In genomic region chr11:115779038-115779571, GRCm38 (mm10) we compare ENCODE assay signal across 8 mouse cellular contexts. TPM values are rescaled to one million over a fixed set of nuclear protein-coding genes. Genes with fewer than 3 reads are reported as not detected.
DNase-seq lines count a peak whose midpoint lies in the region; ATAC-seq and TF ChIP-seq lines count a peak whose summit lies in the region.

No protein-coding gene starts in this region.

- no peak overlapping the region for H3K4me3 ChIP-seq in cerebellum, adult 2 months (replicated peaks; ENCODE audit: insufficient read depth, low read depth, low read length)
- H3K4me3 ChIP-seq in embryonic facial prominence, embryonic 15.5 days (replicated peaks) = no peak overlapping the region
- H3K4me3 ChIP-seq in heart, embryonic 11.5 days (ENCODE audit: low read depth, low read length) = 0 out of 2 replicates have a peak overlapping the region, but pooled peaks have one; percentile 6
- no peak overlapping the region for H3K4me3 ChIP-seq in kidney, embryonic 14.5 days (ENCODE audit: low read length)
- peak overlapping the region; percentile 25; the same call in 1 of the 2 replicates for H3K4me3 ChIP-seq in liver, embryonic 11.5 days (ENCODE audit: low read depth, low read length)
- no peak overlapping the region for H3K4me3 ChIP-seq in stomach, embryonic 16.5 days (replicated peaks; ENCODE audit: low read length)

- no peak overlapping the region for H3K9ac ChIP-seq in embryonic facial prominence, embryonic 15.5 days
- peak overlapping the region; percentile 64 for H3K9ac ChIP-seq in heart, embryonic 11.5 days (ENCODE audit: low read depth, low read length)
- H3K9ac ChIP-seq in kidney, embryonic 14.5 days (ENCODE audit: low read depth, low read length) = no peak overlapping the region
- H3K9ac ChIP-seq in liver, embryonic 11.5 days (ENCODE audit: low read depth, low read length) = peak overlapping the region; percentile 65
- peak overlapping the region; percentile 34; the same call in 1 of the 2 replicates for H3K9ac ChIP-seq in stomach, embryonic 16.5 days (ENCODE audit: low read length)

- H3K27me3 ChIP-seq in cerebellum, adult 2 months (ENCODE audit: control insufficient read depth, insufficient read depth, low read length) = no peaks in the 10 kb centered on the region
- no peaks in the 10 kb centered on the region for H3K27me3 ChIP-seq in embryonic facial prominence, embryonic 15.5 days
- H3K27me3 ChIP-seq in heart, embryonic 11.5 days (ENCODE audit: control insufficient read depth, insufficient read depth, low read length) = no peaks in the 10 kb centered on the region
- no peaks in the 10 kb centered on the region for H3K27me3 ChIP-seq in kidney, embryonic 14.5 days (ENCODE audit: control insufficient read depth, insufficient read depth, low read length)
- H3K27me3 ChIP-seq in liver, embryonic 11.5 days (replicated peaks; ENCODE audit: control insufficient read depth, insufficient read depth, low read length) = no peaks in the 10 kb centered on the region
- H3K27me3 ChIP-seq in stomach, embryonic 16.5 days (ENCODE audit: control insufficient read depth, insufficient read depth, low read length) = no peaks in the 10 kb centered on the region

- no peak for TF ChIP-seq POLR2A in cerebellum, adult 2 months (IDR thresholded peaks at IDR 0.05; ENCODE audit: borderline replicate concordance, insufficient read depth, low read length)

- H3K27ac ChIP-seq in cerebellum, adult 2 months (ENCODE audit: insufficient read depth, low read length) = no peak overlapping the region; the same call in 1 of the 2 replicates
- H3K27ac ChIP-seq in embryonic facial prominence, embryonic 15.5 days (replicated peaks) = peak overlapping the region; percentile 77
- peak overlapping the region; percentile 91 for H3K27ac ChIP-seq in heart, embryonic 11.5 days (ENCODE audit: low read depth, low read length)
- peak overlapping the region; percentile 74 for H3K27ac ChIP-seq in kidney, embryonic 14.5 days (ENCODE audit: low read depth, low read length)
- H3K27ac ChIP-seq in liver, embryonic 11.5 days (ENCODE audit: low read depth, low read length) = peak overlapping the region; percentile 95
- H3K27ac ChIP-seq in stomach, embryonic 16.5 days (ENCODE audit: low read length) = peak overlapping the region; percentile 91

- peak; percentile 30 to 49 for DNase-seq in cerebellum, adult 2 months
- DNase-seq in liver, embryonic 11.5 days (ENCODE audit: low spot score) = peak; percentile 84
- DNase-seq in neural tube, embryonic 10.5 days (ENCODE audit: extremely low spot score, low spot score) = peak; percentile 62

- TF ChIP-seq CTCF in cerebellum, adult 2 months (IDR thresholded peaks at IDR 0.05; ENCODE audit: borderline replicate concordance, insufficient read depth, low read depth, low read length) = no peak

- H3K4me2 ChIP-seq in embryonic facial prominence, embryonic 15.5 days (replicated peaks) = no peak overlapping the region
- peak overlapping the region; percentile 56 for H3K4me2 ChIP-seq in heart, embryonic 11.5 days
- H3K4me2 ChIP-seq in kidney, embryonic 14.5 days (replicated peaks; ENCODE audit: low read depth, low read length) = peak overlapping the region; percentile 21; the same call in 1 of the 2 replicates
- peak overlapping the region; percentile 59 for H3K4me2 ChIP-seq in liver, embryonic 11.5 days
- peak overlapping the region; percentile 26 for H3K4me2 ChIP-seq in stomach, embryonic 16.5 days (ENCODE audit: low read depth, low read length)

- H3K4me1 ChIP-seq in cerebellum, adult 2 months (ENCODE audit: control insufficient read depth, insufficient read depth, low read length) = peaks cover 22% of the 10 kb centered on the region
- H3K4me1 ChIP-seq in embryonic facial prominence, embryonic 15.5 days = peaks cover 75% of the 10 kb centered on the region
- peaks cover 59% of the 10 kb centered on the region for H3K4me1 ChIP-seq in heart, embryonic 11.5 days (ENCODE audit: control insufficient read depth, insufficient read depth, low read length)
- peaks cover 58% of the 10 kb centered on the region for H3K4me1 ChIP-seq in kidney, embryonic 14.5 days (ENCODE audit: control insufficient read depth, insufficient read depth, low read length)
- peaks cover 45% of the 10 kb centered on the region for H3K4me1 ChIP-seq in liver, embryonic 11.5 days (replicated peaks; ENCODE audit: control insufficient read depth, insufficient read depth, low read length)
- H3K4me1 ChIP-seq in stomach, embryonic 16.5 days (ENCODE audit: control insufficient read depth, insufficient read depth, low read length) = peaks cover 60% of the 10 kb centered on the region

- 0 out of 2 replicates have a peak, but pooled peaks cover 3% of the 10 kb centered on the region for H3K36me3 ChIP-seq in embryonic facial prominence, embryonic 15.5 days
- no peaks in the 10 kb centered on the region for H3K36me3 ChIP-seq in heart, embryonic 11.5 days (ENCODE audit: control insufficient read depth, insufficient read depth, low read length)
- no peaks in the 10 kb centered on the region for H3K36me3 ChIP-seq in kidney, embryonic 14.5 days (ENCODE audit: control insufficient read depth, insufficient read depth, low read length)
- H3K36me3 ChIP-seq in liver, embryonic 11.5 days (ENCODE audit: control insufficient read depth, insufficient read depth, low read length) = peaks cover 2% of the 10 kb centered on the region; the same call in 1 of the 2 replicates
- no peaks in the 10 kb centered on the region for H3K36me3 ChIP-seq in stomach, embryonic 16.5 days (ENCODE audit: control insufficient read depth, insufficient read depth, low read length)

- H3K9me3 ChIP-seq in embryonic facial prominence, embryonic 15.5 days (replicated peaks) = no peaks in the 10 kb centered on the region
- no peaks in the 10 kb centered on the region for H3K9me3 ChIP-seq in heart, embryonic 11.5 days (replicated peaks; ENCODE audit: control insufficient read depth, low read length)
- H3K9me3 ChIP-seq in kidney, embryonic 14.5 days (ENCODE audit: control insufficient read depth, low read length) = no peaks in the 10 kb centered on the region
- H3K9me3 ChIP-seq in liver, embryonic 11.5 days (ENCODE audit: control insufficient read depth, low read length) = no peaks in the 10 kb centered on the region
- no peaks in the 10 kb centered on the region for H3K9me3 ChIP-seq in stomach, embryonic 16.5 days (replicated peaks; ENCODE audit: control insufficient read depth, low read length)

- no peak for ATAC-seq in cerebellum, adult (ENCODE audit: insufficient number of reproducible peaks, low FRiP score, low TSS enrichment)
- peak; percentile 35; the same call in 1 of the 2 replicates for ATAC-seq in embryonic facial prominence, embryonic 15.5 days (ENCODE audit: insufficient number of reproducible peaks, low FRiP score, low TSS enrichment, low read depth)
- peak; percentile 90 for ATAC-seq in heart, embryonic 11.5 days (replicated peaks; ENCODE audit: insufficient number of reproducible peaks, low FRiP score, low TSS enrichment)
- ATAC-seq in kidney, embryonic 14.5 days (ENCODE audit: low FRiP score, low TSS enrichment) = peak; percentile 92
- peak; percentile 92 for ATAC-seq in liver, embryonic 11.5 days (replicated peaks; ENCODE audit: low FRiP score)
- peak; percentile 96 for ATAC-seq in stomach, embryonic 16.5 days (ENCODE audit: insufficient read depth, low FRiP score)

- 67% methylated on average over 9 of the region's 9 CpGs for WGBS in cerebellum, adult 2 months
- 29% methylated on average over 9 of the region's 9 CpGs for WGBS in embryonic facial prominence, embryonic 15.5 days
- WGBS in heart, embryonic 11.5 days (ENCODE audit: insufficient replicate concordance) = 2% methylated on average over 9 of the region's 9 CpGs
- WGBS in kidney, embryonic 14.5 days = 6% methylated on average over 9 of the region's 9 CpGs
- WGBS in liver, embryonic 11.5 days = 4% methylated on average over 9 of the region's 9 CpGs
- WGBS in stomach, embryonic 16.5 days = 5% methylated on average over 9 of the region's 9 CpGs

RNA-seq across cellular contexts. Expression of gene Tmem94, which starts 13.9 kb away (rescaled TPM):
- 54.2 and 57.4 TPM in 2 replicates for polyA plus RNA-seq in cerebellum, adult 2 months (2012; rRNA removed)
- polyA plus RNA-seq in embryonic facial prominence, embryonic 15.5 days (2015; fragmentation: Nextera tagmentation; extraction: Ambion mirVana) = 24.2 and 25.0 TPM in 2 replicates
- 22.9 and 25.1 TPM in 2 replicates for polyA plus RNA-seq in heart, embryonic 11.5 days (2014; fragmentation: Nextera tagmentation; extraction: Ambion mirVana)
- 12.4 and 19.9 TPM in 2 replicates for polyA plus RNA-seq in kidney, embryonic 14.5 days (2014; fragmentation: Nextera tagmentation; extraction: Ambion mirVana)
- polyA plus RNA-seq in liver, embryonic 11.5 days (2014; fragmentation: Nextera tagmentation; extraction: Ambion mirVana) = 14.1 and 14.4 TPM in 2 replicates
- polyA plus RNA-seq in stomach, embryonic 16.5 days (2015; fragmentation: Nextera tagmentation; extraction: Ambion mirVana) = 21.4 and 23.1 TPM in 2 replicates

RNA-seq across cellular contexts. Expression of gene Caskin2, which starts 34.3 kb away (rescaled TPM):
- 16.5 and 17.1 TPM in 2 replicates for polyA plus RNA-seq in cerebellum, adult 2 months (2012; rRNA removed)
- 19.0 TPM in 2 replicates for polyA plus RNA-seq in embryonic facial prominence, embryonic 15.5 days (2015; fragmentation: Nextera tagmentation; extraction: Ambion mirVana)
- polyA plus RNA-seq in heart, embryonic 11.5 days (2014; fragmentation: Nextera tagmentation; extraction: Ambion mirVana) = 17.4 and 18.1 TPM in 2 replicates
- polyA plus RNA-seq in kidney, embryonic 14.5 days (2014; fragmentation: Nextera tagmentation; extraction: Ambion mirVana) = 14.2 and 17.5 TPM in 2 replicates
- polyA plus RNA-seq in liver, embryonic 11.5 days (2014; fragmentation: Nextera tagmentation; extraction: Ambion mirVana) = 13.5 and 14.0 TPM in 2 replicates
- 14.9 and 16.8 TPM in 2 replicates for polyA plus RNA-seq in stomach, embryonic 16.5 days (2015; fragmentation: Nextera tagmentation; extraction: Ambion mirVana)

RNA-seq across cellular contexts. Expression of gene Tsen54, which starts 35.4 kb away (rescaled TPM):
- polyA plus RNA-seq in cerebellum, adult 2 months (2012; rRNA removed) = 21.1 and 25.0 TPM in 2 replicates
- 31.5 and 34.8 TPM in 2 replicates for polyA plus RNA-seq in embryonic facial prominence, embryonic 15.5 days (2015; fragmentation: Nextera tagmentation; extraction: Ambion mirVana)
- polyA plus RNA-seq in heart, embryonic 11.5 days (2014; fragmentation: Nextera tagmentation; extraction: Ambion mirVana) = 20.8 TPM in 2 replicates
- 26.2 and 34.9 TPM in 2 replicates for polyA plus RNA-seq in kidney, embryonic 14.5 days (2014; fragmentation: Nextera tagmentation; extraction: Ambion mirVana)
- polyA plus RNA-seq in liver, embryonic 11.5 days (2014; fragmentation: Nextera tagmentation; extraction: Ambion mirVana) = 36.1 and 36.4 TPM in 2 replicates
- 26.4 and 28.1 TPM in 2 replicates for polyA plus RNA-seq in stomach, embryonic 16.5 days (2015; fragmentation: Nextera tagmentation; extraction: Ambion mirVana)

RNA-seq across cellular contexts. Expression of gene Llgl2, which starts 44.7 kb away (rescaled TPM):
- 1.8 and 2.5 TPM in 2 replicates for polyA plus RNA-seq in cerebellum, adult 2 months (2012; rRNA removed)
- 21.8 and 22.6 TPM in 2 replicates for polyA plus RNA-seq in embryonic facial prominence, embryonic 15.5 days (2015; fragmentation: Nextera tagmentation; extraction: Ambion mirVana)
- polyA plus RNA-seq in heart, embryonic 11.5 days (2014; fragmentation: Nextera tagmentation; extraction: Ambion mirVana) = 21.5 and 22.4 TPM in 2 replicates
- polyA plus RNA-seq in kidney, embryonic 14.5 days (2014; fragmentation: Nextera tagmentation; extraction: Ambion mirVana) = 24.3 and 28.7 TPM in 2 replicates
- 15.6 and 18.7 TPM in 2 replicates for polyA plus RNA-seq in liver, embryonic 11.5 days (2014; fragmentation: Nextera tagmentation; extraction: Ambion mirVana)
- 65.6 and 75.3 TPM in 2 replicates for polyA plus RNA-seq in stomach, embryonic 16.5 days (2015; fragmentation: Nextera tagmentation; extraction: Ambion mirVana)

Comparison
In these comparisons a context has a peak if more than half of its experiments do, and no peak if none do; other contexts are left out.
1. H3K4me3 ChIP-seq: peak in heart, embryonic 11.5 days (single experiment) and liver, embryonic 11.5 days (single experiment); none in cerebellum, adult 2 months (single experiment), embryonic facial prominence, embryonic 15.5 days (single experiment), kidney, embryonic 14.5 days (single experiment) and stomach, embryonic 16.5 days (single experiment).
2. H3K9ac ChIP-seq: peak in heart, embryonic 11.5 days (single experiment), liver, embryonic 11.5 days (single experiment) and stomach, embryonic 16.5 days (single experiment); none in embryonic facial prominence, embryonic 15.5 days (single experiment) and kidney, embryonic 14.5 days (single experiment).
3. Peak in every context shown above with its lines, with median percentiles within 50 percentile points of each other: DNase-seq.